Mouse (Mus musculus) heart, adult 10 weeks (tissue): ENCODE measurements around the gene Uspl1. TPM values are rescaled to one million over a fixed set of nuclear protein-coding genes. Genes with fewer than 3 reads are reported as not detected.

Experiments
- polyA plus RNA-seq: library from polyadenylated mRNA; stranded (reverse); fragments of 350-450 nt; fragmentation: Illumina TruSeq; extraction: RNeasy Lipid Tissue Mini Kit (QIAGEN cat#74804); gene quantifications from one replicate; pipeline ENCODE4 v1.2.3, GENCODE M21; 2014; ENCODE audit warnings: low read depth, low replicate concordance

Gene Uspl1
- 19.9 TPM for polyA plus RNA-seq

DNA sequence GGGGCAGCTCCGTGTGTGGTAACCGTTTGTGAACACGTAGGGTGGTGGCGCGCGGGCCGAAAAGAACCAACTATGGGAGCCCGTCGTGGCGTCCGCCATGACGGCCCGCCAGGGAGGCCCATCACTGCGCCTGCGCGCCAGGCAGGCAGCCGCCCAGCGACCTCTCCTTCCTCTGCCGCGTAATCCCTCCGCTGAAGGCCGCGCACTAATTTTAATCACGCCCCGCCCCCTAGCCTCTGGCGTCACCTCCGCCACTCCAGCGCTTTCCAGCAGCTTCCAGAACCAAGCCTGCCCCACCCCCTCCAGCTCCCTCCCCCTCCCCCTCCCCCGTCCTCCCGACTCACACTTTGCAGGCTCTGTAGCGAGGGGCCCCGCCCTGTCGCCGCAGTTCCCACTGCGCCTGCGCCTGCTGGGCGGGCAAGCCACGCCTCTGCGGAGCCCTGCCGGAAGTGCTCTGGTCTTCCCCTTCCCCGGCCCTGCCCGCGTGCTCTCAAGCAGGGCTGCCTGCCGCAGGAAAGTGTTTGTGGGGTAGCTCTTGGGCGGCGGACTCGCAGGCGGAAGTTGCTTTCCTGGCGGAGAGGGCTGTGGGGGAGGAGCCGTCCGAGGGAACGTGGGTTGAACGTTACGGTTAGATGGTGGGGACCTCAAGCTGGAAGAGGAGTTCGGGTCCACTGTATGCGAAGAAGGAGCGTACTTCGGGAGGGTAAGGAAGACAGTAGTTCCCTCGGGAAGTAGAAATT is at the start of gene Uspl1, which contains the start of gene Hmgb1:
TSS of gene Uspl1 (plus strand) at position 247 of the 740 bp plus-strand sequence.
TSS of gene Hmgb1 (minus strand) at position 386 of the 740 bp plus-strand sequence.

DNA sequence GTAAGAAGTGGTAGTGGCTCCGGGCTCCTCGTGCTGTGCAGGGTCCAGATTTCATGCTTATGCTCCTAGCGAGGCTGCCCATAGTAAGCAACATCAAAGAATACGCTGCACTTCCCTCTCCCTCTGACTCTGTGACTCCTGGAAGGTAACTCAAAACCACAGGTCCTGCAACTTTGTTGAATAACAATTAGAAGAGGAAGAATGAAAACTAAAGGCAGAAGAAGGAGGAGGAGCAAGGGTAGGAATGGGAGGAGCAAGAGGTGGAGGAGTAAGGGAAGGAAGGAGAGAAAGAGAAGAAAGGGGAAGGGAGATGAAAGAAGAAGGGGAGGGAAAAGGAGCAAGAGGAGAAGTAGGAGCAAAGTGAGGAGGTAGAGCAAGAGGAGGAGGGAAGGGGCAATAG is 80.3 kb downstream of the Uspl1 start, which contains the start of gene Alox5ap:
TSS of gene Alox5ap (plus strand) at position 363 of the 400 bp plus-strand sequence.

Other genes with a start within 250 kb of the Uspl1 start
- 2.0 TPM for gene Gm42791, start 189.2 kb upstream of the Uspl1 start, polyA plus RNA-seq
- 255 TPM for gene Hmgb1, start 139 bp downstream of the Uspl1 start, polyA plus RNA-seq
- gene Alox5ap, start 80.4 kb downstream of the Uspl1 start, polyA plus RNA-seq: 16.6 TPM
- gene Medag, start 227.4 kb downstream of the Uspl1 start, polyA plus RNA-seq: 16.2 TPM